Mouse (Mus musculus) testis, adult 2 months (tissue): Measurements from ENCODE around the gene Rab20.

ENCODE experiments used
- CTCF ChIP-seq: fragments of 200-500 bp; IDR thresholded peaks from 2 replicates; pipeline ENCODE4 v1.5.1; 2012; ENCODE audit warnings: low read depth, mild to moderate bottlenecking, inconsistent platforms, low read length, moderate library complexity; ENCODE audit not compliant: control insufficient read depth, insufficient read depth, insufficient replicate concordance
- POLR2A ChIP-seq: fragments of 200-500 bp; IDR thresholded peaks from 2 replicates; pipeline ENCODE4 v1.6.1; 2012; ENCODE audit warnings: low read depth, mild to moderate bottlenecking, inconsistent platforms, low read length, moderate library complexity; ENCODE audit not compliant: control insufficient read depth

GRCm38 (mm10) chr8:11411504-11412124 is 66.9 kb downstream of the Rab20 start:
- TF ChIP-seq CTCF (no peak), POLR2A (no peak)
